Mouse (Mus musculus): ENCODE measurements around the gene Mettl22. TPM values are rescaled to one million over a fixed set of nuclear protein-coding genes. Genes with fewer than 3 reads are reported as not detected.

Mettl22 gene
- polyA plus RNA-seq, 1 experiment = 24.5 TPM

DNA sequence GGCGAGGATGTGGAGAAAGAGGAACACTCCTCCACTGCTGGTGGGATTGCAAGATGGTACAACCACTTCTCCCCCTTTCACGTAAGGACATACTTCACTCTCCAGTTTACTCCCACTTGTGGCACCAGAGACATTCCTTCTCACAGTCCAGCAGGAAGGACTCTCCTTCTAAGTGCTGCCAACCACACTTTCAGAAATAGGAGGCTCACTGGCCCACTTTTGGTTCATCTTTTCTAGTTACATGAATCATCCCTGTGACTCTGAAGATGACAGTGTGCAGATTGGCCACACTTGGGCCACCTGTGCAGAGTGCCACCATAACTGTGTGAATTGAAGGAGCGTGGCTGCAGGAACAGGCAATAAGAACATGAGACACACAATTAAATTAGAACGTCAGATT lies 41.1 kb upstream of the Mettl22 start:
- H3K27me3 ChIP-seq (replicated peaks; ENCODE audit: control insufficient read depth, insufficient read depth, low read length) = 0 out of 2 replicates have a peak, but pooled peaks cover 1% of the 10 kb centered on the region
- WGBS = 84% methylated on average over 4 of the region's 4 CpGs
- H3K27ac ChIP-seq (ENCODE audit: insufficient read depth, low read depth, low read length) = no peak overlapping the region
- DNase-seq = no peak
- TF ChIP-seq CTCF (conservative IDR thresholded peaks at IDR 0.05; ENCODE audit: insufficient read depth, insufficient read length, low read depth, low read length) = no peak
- TF ChIP-seq POLR2A (IDR thresholded peaks at IDR 0.05; ENCODE audit: low read depth, low read length) = no peak
- H3K36me3 ChIP-seq (ENCODE audit: control insufficient read depth, insufficient read depth, low read length) = no peaks in the 10 kb centered on the region
- H3K4me3 ChIP-seq (ENCODE audit: insufficient read depth, low read depth, low read length) = no peak overlapping the region
- no peaks in the 10 kb centered on the region for H3K4me1 ChIP-seq (ENCODE audit: control insufficient read depth, insufficient read depth, low read length)

DNA sequence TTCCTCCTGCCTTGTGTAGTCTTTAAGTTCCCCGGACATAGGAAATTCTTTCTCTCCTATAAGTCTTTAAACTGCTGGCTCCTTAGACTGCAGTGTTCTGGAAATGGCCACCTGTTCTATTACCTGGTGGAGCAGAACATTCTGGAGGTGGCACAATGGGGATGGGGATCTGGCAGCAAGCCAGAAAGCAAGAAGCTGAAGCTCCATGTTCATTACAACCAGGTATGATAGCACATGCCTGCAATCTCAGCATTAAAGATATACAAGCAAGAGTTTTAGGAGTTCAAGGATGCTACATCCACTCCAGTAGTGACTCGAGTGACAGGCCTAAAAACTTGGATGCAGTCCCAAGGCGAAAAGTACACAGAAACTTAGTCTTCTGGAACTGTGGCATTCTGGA lies 38.0 kb upstream of the Mettl22 start:
- H3K27me3 ChIP-seq (replicated peaks; ENCODE audit: control insufficient read depth, insufficient read depth, low read length) = no peaks in the 10 kb centered on the region
- TF ChIP-seq CTCF (conservative IDR thresholded peaks at IDR 0.05; ENCODE audit: insufficient read depth, insufficient read length, low read depth, low read length) (no peak), POLR2A (IDR thresholded peaks at IDR 0.05; ENCODE audit: low read depth, low read length) (no peak)
- no peak overlapping the region for H3K27ac ChIP-seq (ENCODE audit: insufficient read depth, low read depth, low read length)
- H3K36me3 ChIP-seq (ENCODE audit: control insufficient read depth, insufficient read depth, low read length) = no peaks in the 10 kb centered on the region
- no peaks in the 10 kb centered on the region for H3K4me1 ChIP-seq (ENCODE audit: control insufficient read depth, insufficient read depth, low read length)
- WGBS = 84% methylated on average over 3 of the region's 3 CpGs
- DNase-seq = no peak
- no peak overlapping the region for H3K4me3 ChIP-seq (ENCODE audit: insufficient read depth, low read depth, low read length)

DNA sequence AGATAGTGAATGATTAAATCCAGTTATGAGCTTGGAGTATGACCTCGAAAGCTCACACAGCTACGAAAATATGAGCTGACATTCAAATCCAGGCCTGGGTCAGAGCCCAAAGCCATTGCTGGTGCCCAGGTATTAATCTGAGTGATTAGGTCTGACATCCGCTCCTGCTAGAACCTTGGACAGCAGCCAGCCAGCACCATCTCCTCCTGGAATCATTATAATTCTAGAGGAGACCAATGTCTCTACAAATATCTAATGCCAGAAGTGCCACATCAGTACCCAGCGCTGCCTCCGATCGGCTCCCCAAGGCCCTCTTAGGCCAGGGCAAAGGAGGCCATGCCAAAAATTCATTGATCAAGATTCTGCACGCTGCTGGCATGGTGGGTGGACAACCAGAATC lies 25.7 kb upstream of the Mettl22 start:
- DNase-seq = no peak
- Histone ChIP-seq H3K36me3 (ENCODE audit: control insufficient read depth, insufficient read depth, low read length) (no peaks in the 10 kb centered on the region), H3K27me3 (replicated peaks; ENCODE audit: control insufficient read depth, insufficient read depth, low read length) (no peaks in the 10 kb centered on the region), H3K4me1 (ENCODE audit: control insufficient read depth, insufficient read depth, low read length) (no peaks in the 10 kb centered on the region), H3K27ac (ENCODE audit: insufficient read depth, low read depth, low read length) (no peak overlapping the region), H3K4me3 (ENCODE audit: insufficient read depth, low read depth, low read length) (no peak overlapping the region)
- WGBS = 75% methylated on average over 7 of the region's 7 CpGs
- no peak for TF ChIP-seq POLR2A (IDR thresholded peaks at IDR 0.05; ENCODE audit: low read depth, low read length)
- no peak for TF ChIP-seq CTCF (conservative IDR thresholded peaks at IDR 0.05; ENCODE audit: insufficient read depth, insufficient read length, low read depth, low read length)

DNA sequence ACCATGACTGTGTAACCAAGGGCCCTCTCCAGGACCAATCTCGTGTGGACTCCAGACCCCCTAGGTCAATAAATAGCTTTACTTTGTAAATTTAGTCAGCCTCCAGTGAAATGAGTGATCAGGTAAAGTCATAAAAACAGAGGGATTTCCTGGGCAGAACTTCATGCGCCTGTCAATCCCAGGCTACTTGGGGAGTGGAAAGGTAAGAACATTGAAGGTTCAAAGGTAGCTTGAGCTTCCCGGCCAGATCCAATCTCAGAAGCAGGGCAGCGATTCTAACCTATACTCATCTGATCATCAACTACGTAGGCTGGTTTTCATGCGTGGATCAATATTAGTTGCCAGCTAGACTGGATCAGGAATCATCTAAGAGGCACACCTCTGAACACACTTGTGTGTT lies 24.3 kb upstream of the Mettl22 start:
- Histone ChIP-seq H3K27ac (ENCODE audit: insufficient read depth, low read depth, low read length) (no peak overlapping the region), H3K4me1 (ENCODE audit: control insufficient read depth, insufficient read depth, low read length) (no peaks in the 10 kb centered on the region), H3K36me3 (ENCODE audit: control insufficient read depth, insufficient read depth, low read length) (no peaks in the 10 kb centered on the region), H3K4me3 (ENCODE audit: insufficient read depth, low read depth, low read length) (no peak overlapping the region), H3K27me3 (replicated peaks; ENCODE audit: control insufficient read depth, insufficient read depth, low read length) (no peaks in the 10 kb centered on the region)
- WGBS = 78% methylated on average over 6 of the region's 6 CpGs
- TF ChIP-seq POLR2A (IDR thresholded peaks at IDR 0.05; ENCODE audit: low read depth, low read length) (no peak), CTCF (conservative IDR thresholded peaks at IDR 0.05; ENCODE audit: insufficient read depth, insufficient read length, low read depth, low read length) (no peak)
- no peak for DNase-seq

DNA sequence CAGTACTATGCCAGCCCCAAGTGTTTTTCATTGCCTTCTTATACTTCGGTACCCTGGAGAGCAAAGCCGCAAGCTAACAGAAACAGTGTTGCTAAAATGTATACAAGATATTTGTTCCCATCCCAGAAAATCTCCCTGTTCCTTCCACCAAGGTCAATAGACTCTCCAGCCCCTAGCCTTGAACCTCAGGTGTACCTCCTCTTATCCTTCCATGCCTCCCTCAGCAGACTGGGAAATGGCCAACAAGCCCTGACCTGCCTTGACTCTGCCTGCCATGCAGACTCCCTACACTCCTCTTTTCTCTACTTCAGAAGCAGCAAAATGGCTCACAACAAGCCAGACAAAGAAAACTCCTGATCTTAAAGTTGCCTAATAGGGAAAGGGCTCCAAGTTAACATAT lies 17.3 kb upstream of the Mettl22 start:
- Histone ChIP-seq H3K4me3 (ENCODE audit: insufficient read depth, low read depth, low read length) (no peak overlapping the region), H3K4me1 (ENCODE audit: control insufficient read depth, insufficient read depth, low read length) (no peaks in the 10 kb centered on the region), H3K36me3 (ENCODE audit: control insufficient read depth, insufficient read depth, low read length) (no peaks in the 10 kb centered on the region), H3K27ac (ENCODE audit: insufficient read depth, low read depth, low read length) (no peak overlapping the region), H3K27me3 (replicated peaks; ENCODE audit: control insufficient read depth, insufficient read depth, low read length) (no peaks in the 10 kb centered on the region)
- TF ChIP-seq POLR2A (IDR thresholded peaks at IDR 0.05; ENCODE audit: low read depth, low read length) = no peak
- WGBS = 93% methylated on average over 2 of the region's 2 CpGs
- no peak for DNase-seq

DNA sequence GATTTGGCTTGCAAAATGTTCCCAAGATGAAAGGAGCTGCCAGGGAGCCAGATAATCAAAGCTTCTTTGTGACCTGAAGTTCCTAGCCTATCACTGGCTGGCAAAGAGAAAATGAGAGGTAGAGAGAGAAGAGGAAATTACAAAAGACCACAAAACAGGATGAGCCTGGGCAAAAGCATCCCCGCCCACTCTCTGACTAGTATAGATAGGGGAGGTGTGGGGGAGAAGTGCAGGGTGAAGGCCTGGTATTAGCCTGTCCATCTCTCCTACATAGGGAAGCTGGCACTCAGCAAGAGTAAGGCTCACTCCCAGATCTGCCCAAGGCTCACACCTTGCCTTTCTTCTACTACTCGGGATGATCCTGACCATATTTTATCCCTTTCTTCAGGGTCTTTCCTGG lies 15.4 kb upstream of the Mettl22 start:
- Histone ChIP-seq H3K36me3 (ENCODE audit: control insufficient read depth, insufficient read depth, low read length) (no peaks in the 10 kb centered on the region), H3K4me1 (ENCODE audit: control insufficient read depth, insufficient read depth, low read length) (no peaks in the 10 kb centered on the region), H3K27ac (ENCODE audit: insufficient read depth, low read depth, low read length) (no peak overlapping the region), H3K27me3 (replicated peaks; ENCODE audit: control insufficient read depth, insufficient read depth, low read length) (no peaks in the 10 kb centered on the region), H3K4me3 (ENCODE audit: insufficient read depth, low read depth, low read length) (no peak overlapping the region)
- TF ChIP-seq POLR2A (IDR thresholded peaks at IDR 0.05; ENCODE audit: low read depth, low read length) = no peak
- no peak for TF ChIP-seq CTCF (conservative IDR thresholded peaks at IDR 0.05; ENCODE audit: insufficient read depth, insufficient read length, low read depth, low read length)
- no peak for DNase-seq
- WGBS = 50% methylated on average over 2 of the region's 2 CpGs

DNA sequence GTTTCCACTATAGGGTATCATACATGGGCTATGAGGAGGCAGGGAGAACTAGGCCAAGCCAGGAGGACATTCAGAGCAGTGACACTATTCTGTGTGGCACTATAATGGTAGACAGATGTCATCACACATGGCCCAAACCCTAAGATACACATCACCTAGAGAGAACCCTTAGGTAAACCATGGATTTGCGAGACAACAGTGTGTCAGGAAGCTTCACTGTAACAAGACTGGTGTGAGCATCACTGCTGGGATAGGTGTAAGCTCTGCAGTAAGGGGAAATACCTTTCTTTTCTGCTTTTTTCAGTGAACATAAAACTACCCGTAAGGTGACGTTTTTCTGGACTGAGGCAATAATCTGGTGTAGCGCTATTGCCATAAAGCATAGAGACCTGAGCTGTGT lies 12.2 kb upstream of the Mettl22 start:
- Histone ChIP-seq H3K27me3 (replicated peaks; ENCODE audit: control insufficient read depth, insufficient read depth, low read length) (no peaks in the 10 kb centered on the region), H3K36me3 (ENCODE audit: control insufficient read depth, insufficient read depth, low read length) (no peaks in the 10 kb centered on the region), H3K4me3 (ENCODE audit: insufficient read depth, low read depth, low read length) (no peak overlapping the region), H3K4me1 (ENCODE audit: control insufficient read depth, insufficient read depth, low read length) (no peaks in the 10 kb centered on the region), H3K27ac (ENCODE audit: insufficient read depth, low read depth, low read length) (no peak overlapping the region)
- TF ChIP-seq POLR2A (IDR thresholded peaks at IDR 0.05; ENCODE audit: low read depth, low read length) (no peak), CTCF (conservative IDR thresholded peaks at IDR 0.05; ENCODE audit: insufficient read depth, insufficient read length, low read depth, low read length) (no peak)
- 93% methylated on average over 4 of the region's 4 CpGs for WGBS
- DNase-seq = no peak

DNA sequence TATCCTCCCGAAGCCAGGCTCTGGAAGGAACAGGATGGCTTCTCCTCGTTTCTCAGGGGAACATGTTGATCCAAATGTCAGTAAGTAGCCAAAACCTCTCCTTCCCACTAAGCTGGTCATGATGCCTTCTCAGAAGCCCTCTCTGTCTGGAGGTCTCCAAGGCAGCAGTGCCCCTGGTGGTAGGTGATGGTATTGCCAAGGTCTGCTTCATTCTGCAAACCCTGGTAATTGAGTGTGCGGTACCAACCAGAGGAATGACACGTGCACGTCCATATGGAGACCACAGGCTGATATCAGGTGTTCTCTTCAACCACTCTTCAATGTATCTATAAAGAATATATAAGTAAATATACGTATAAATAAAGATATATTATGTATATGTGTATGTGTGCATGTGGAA lies 11.5 kb upstream of the Mettl22 start:
- no peaks in the 10 kb centered on the region for H3K36me3 ChIP-seq (ENCODE audit: control insufficient read depth, insufficient read depth, low read length)
- 32% methylated on average over 6 of the region's 6 CpGs for WGBS
- H3K27me3 ChIP-seq (replicated peaks; ENCODE audit: control insufficient read depth, insufficient read depth, low read length) = no peaks in the 10 kb centered on the region
- TF ChIP-seq POLR2A (IDR thresholded peaks at IDR 0.05; ENCODE audit: low read depth, low read length) = no peak
- TF ChIP-seq CTCF (conservative IDR thresholded peaks at IDR 0.05; ENCODE audit: insufficient read depth, insufficient read length, low read depth, low read length) = peak; percentile 92
- peak; percentile 40 for DNase-seq
- H3K4me1 ChIP-seq (ENCODE audit: control insufficient read depth, insufficient read depth, low read length) = no peaks in the 10 kb centered on the region
- H3K27ac ChIP-seq (ENCODE audit: insufficient read depth, low read depth, low read length) = no peak overlapping the region
- H3K4me3 ChIP-seq (ENCODE audit: insufficient read depth, low read depth, low read length) = no peak overlapping the region

Measured in kidney, adult 2 months (tissue).